Mouse (Mus musculus): ENCODE measurements around the gene Nxph3.

DNA sequence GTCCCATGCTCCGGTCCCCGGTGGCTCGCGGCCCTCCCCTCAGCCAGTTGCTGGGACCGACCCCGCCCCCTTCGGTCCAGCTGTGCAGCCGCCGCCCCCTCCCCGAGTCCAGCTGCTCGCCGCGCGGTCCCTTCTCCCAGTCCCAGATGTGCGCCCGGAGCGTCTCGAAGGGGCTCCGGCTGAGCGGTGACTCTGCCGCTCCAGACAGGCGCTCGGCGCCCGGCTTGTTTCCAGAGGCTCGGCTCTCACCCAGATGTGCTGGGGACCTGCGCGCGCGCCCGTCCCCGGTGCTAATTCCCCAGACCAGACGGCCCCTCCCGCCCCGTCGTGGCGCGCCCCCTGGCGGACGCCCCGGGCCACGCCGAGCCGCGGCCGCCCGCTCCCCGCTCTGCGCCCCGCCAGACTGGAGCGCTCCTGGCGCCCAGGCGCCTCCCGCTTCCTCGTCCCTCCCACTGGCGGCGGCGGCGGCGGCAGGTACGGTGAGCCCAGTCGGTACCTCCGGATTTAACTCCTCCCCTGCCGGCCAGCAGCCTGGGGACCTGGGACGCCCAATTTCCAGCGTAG lies at the start of gene Nxph3:
- TF ChIP-seq EP300 (IDR thresholded peaks at IDR 0.05) (no peak), CTCF (IDR thresholded peaks at IDR 0.05) (peak; percentile 58)
